Mouse (Mus musculus) layer of hippocampus, postnatal 14 days (tissue): ENCODE measurements at regions not wholly inside any gene's neighbourhood (a gene's known extent, or its start where the extent isn't known, plus 50 kb on each side); places are given as distances from the start of the nearest gene placed in this dataset.

Experiments
- DNase-seq, 2 experiments: peaks; one replicate each; pipeline ENCODE4 v3.0.0; 2021 to 2022; ENCODE audit warnings: low spot score in 2 of 2, mixed read lengths in 1 of 2

GRCm38 (mm10) chr6:16999451-17000139 lies 65.4 kb upstream of the Tes start:
- peak in 1 of 2 experiments; percentile 7 for DNase-seq

- DNase-seq = no peak
Observed at GRCm38 (mm10) chr6:16995495-16995936, 69.4 kb upstream of the Tes start.

GRCm38 (mm10) chr6:16994711-16995110 lies 70.2 kb upstream of the Tes start:
- peak in 1 of 2 experiments; percentile 53 for DNase-seq

GRCm38 (mm10) chr6:16991996-16992591 lies 72.9 kb upstream of the Tes start:
- no peak for DNase-seq

- DNase-seq = peak in 1 of 2 experiments; percentile 35
Observed at GRCm38 (mm10) chr6:16978206-16978505, 79.9 kb upstream of the Tfec start.

- no peak for DNase-seq
Observed at GRCm38 (mm10) chr6:16977392-16978205, 79.4 kb upstream of the Tfec start.

- no peak for DNase-seq
Observed at GRCm38 (mm10) chr6:16965658-16966057, 67.4 kb upstream of the Tfec start.

- DNase-seq = no peak
Observed at GRCm38 (mm10) chr6:16964362-16964761, 66.1 kb upstream of the Tfec start.

GRCm38 (mm10) chr6:16963958-16964357 lies 65.7 kb upstream of the Tfec start:
- no peak for DNase-seq

- DNase-seq = no peak
Observed at GRCm38 (mm10) chr6:16958102-16958501, 59.9 kb upstream of the Tfec start.

GRCm38 (mm10) chr6:16956771-16957435 lies 58.7 kb upstream of the Tfec start:
- DNase-seq = peak in 1 of 2 experiments; percentile 13
